In the genomic region with DNA sequence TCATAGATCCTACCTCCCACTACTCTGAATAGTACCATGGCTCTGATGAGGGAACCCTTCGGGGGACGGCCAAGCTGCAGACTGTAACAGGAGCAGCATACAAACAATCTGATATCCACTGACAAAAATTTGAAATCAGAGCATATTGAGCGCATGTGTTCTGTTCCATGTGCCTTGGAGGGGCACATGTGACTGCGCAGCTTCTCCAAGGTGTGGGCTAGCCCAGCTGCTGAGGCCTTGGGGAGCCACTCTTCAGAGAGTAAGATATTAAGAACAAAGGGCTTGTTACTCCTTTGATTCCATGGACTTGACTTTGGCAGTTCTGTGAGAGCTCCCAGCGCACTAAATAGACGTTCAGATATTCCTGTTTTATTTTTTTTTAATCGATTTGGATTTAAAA, we compare ENCODE assay signal across 13 mouse cellular contexts. TPM values are rescaled to one million over a fixed set of nuclear protein-coding genes. Genes with fewer than 3 reads are reported as not detected.
DNase-seq lines count a peak whose midpoint lies in the region; ATAC-seq lines count a peak whose summit lies in the region.
"Had no signal": no experiment of that assay in that cellular context is flagged by ENCODE, and none has a peak within 500 bp of the region (broad histone marks: within the 10 kb centered on the region; RNA-seq: fewer than 3 reads in every experiment).

No protein-coding gene starts in this region.

- DNase-seq in forebrain, embryonic 11.5 days (ENCODE audit: low spot score), result no peak
- no peak for DNase-seq in forebrain, embryonic 10.5 days (ENCODE audit: extremely low spot score, low spot score)
- no peak for DNase-seq in intestine, embryonic 14.5 days (ENCODE audit: low spot score)
- DNase-seq in neural tube, embryonic 10.5 days (ENCODE audit: extremely low spot score, low spot score), result no peak
- no peak for DNase-seq in urinary bladder, postnatal 25 days (ENCODE audit: low spot score)
- no peak for DNase-seq in heart, adult 9 months (ENCODE audit: low spot score in 2 of 2)

- H3K9ac ChIP-seq in forebrain, embryonic 11.5 days (ENCODE audit: low read length), result peak overlapping the region; percentile 27; the same call in 1 of the 2 replicates
- no peak overlapping the region for H3K9ac ChIP-seq in intestine, embryonic 14.5 days (ENCODE audit: low read length)
- no peak overlapping the region for H3K9ac ChIP-seq in intestine, embryonic 16.5 days (ENCODE audit: low read depth, low read length)
- H3K9ac ChIP-seq in neural tube, embryonic 13.5 days, result no peak overlapping the region
- H3K9ac ChIP-seq: heart, embryonic 15.5 days; limb, embryonic 12.5 days; liver, embryonic 13.5 days had no signal

- whole genome bisulfite sequencing in forebrain, embryonic 11.5 days, result 71% methylated on average over 7 of the region's 7 CpGs
- WGBS in forebrain, embryonic 10.5 days, result 72% methylated on average over 7 of the region's 7 CpGs
- WGBS in intestine, embryonic 14.5 days, result 72% methylated on average over 7 of the region's 7 CpGs
- 71% methylated on average over 7 of the region's 7 CpGs for whole genome bisulfite sequencing in intestine, embryonic 16.5 days
- WGBS in neural tube, embryonic 13.5 days, result 74% methylated on average over 7 of the region's 7 CpGs

- no peak for ATAC-seq in forebrain, embryonic 11.5 days (replicated peaks; ENCODE audit: low FRiP score)
- 0 out of 2 replicates have a peak, but pooled peaks have one; percentile 22 for ATAC-seq in intestine, embryonic 14.5 days (replicated peaks; ENCODE audit: low FRiP score, low TSS enrichment, low read depth)
- no peak for ATAC-seq in intestine, embryonic 16.5 days
- 0 out of 2 replicates have a peak, but pooled peaks have one; percentile 38 for ATAC-seq in neural tube, embryonic 13.5 days (ENCODE audit: low read depth)
- ATAC-seq: intestine, postnatal 0 days had no signal

- H3K4me3 ChIP-seq in forebrain, embryonic 11.5 days (ENCODE audit: low read depth, low read length), result no peak overlapping the region
- no peak overlapping the region for H3K4me3 ChIP-seq in forebrain, embryonic 10.5 days
- no peak overlapping the region for H3K4me3 ChIP-seq in intestine, embryonic 14.5 days (ENCODE audit: low read depth, low read length)
- no peak overlapping the region for H3K4me3 ChIP-seq in intestine, embryonic 16.5 days (ENCODE audit: low read length)
- H3K4me3 ChIP-seq in neural tube, embryonic 13.5 days, result no peak overlapping the region

- no peaks in the 10 kb centered on the region for H3K27me3 ChIP-seq in forebrain, embryonic 11.5 days (ENCODE audit: control insufficient read depth, insufficient read depth, low read length)
- H3K27me3 ChIP-seq in forebrain, embryonic 10.5 days (ENCODE audit: poor library complexity, severe bottlenecking), result no peaks in the 10 kb centered on the region
- no peaks in the 10 kb centered on the region for H3K27me3 ChIP-seq in intestine, embryonic 14.5 days (replicated peaks; ENCODE audit: control insufficient read depth, insufficient read depth, low read length)
- H3K27me3 ChIP-seq in intestine, embryonic 16.5 days (replicated peaks; ENCODE audit: control insufficient read depth, insufficient read depth, low read length), result no peaks in the 10 kb centered on the region
- H3K27me3 ChIP-seq in neural tube, embryonic 13.5 days, result no peaks in the 10 kb centered on the region
- H3K27me3 ChIP-seq: heart, embryonic 15.5 days; liver, embryonic 13.5 days had no signal

- H3K4me1 ChIP-seq in forebrain, embryonic 11.5 days (replicated peaks; ENCODE audit: control insufficient read depth, insufficient read depth, low read length), result no peaks in the 10 kb centered on the region; the same call in 1 of the 2 replicates
- H3K4me1 ChIP-seq in forebrain, embryonic 10.5 days, result peaks cover 22% of the 10 kb centered on the region
- H3K4me1 ChIP-seq in intestine, embryonic 14.5 days (replicated peaks; ENCODE audit: control insufficient read depth, insufficient read depth, low read length), result no peaks in the 10 kb centered on the region
- no peaks in the 10 kb centered on the region for H3K4me1 ChIP-seq in intestine, embryonic 16.5 days (ENCODE audit: control insufficient read depth, insufficient read depth, low read length)
- H3K4me1 ChIP-seq in neural tube, embryonic 13.5 days (replicated peaks), result no peaks in the 10 kb centered on the region; the same call in 1 of the 2 replicates
- H3K4me1 ChIP-seq: limb, embryonic 12.5 days; liver, embryonic 13.5 days had no signal

- no peak overlapping the region for H3K4me2 ChIP-seq in forebrain, embryonic 11.5 days (ENCODE audit: low read depth, low read length, severe bottlenecking)
- H3K4me2 ChIP-seq in intestine, embryonic 14.5 days (ENCODE audit: low read length), result no peak overlapping the region
- H3K4me2 ChIP-seq in intestine, embryonic 16.5 days (ENCODE audit: low read depth, low read length), result no peak overlapping the region
- H3K4me2 ChIP-seq in neural tube, embryonic 13.5 days, result no peak overlapping the region

- H3K36me3 ChIP-seq in forebrain, embryonic 11.5 days (ENCODE audit: control insufficient read depth, insufficient read depth, low read length), result no peaks in the 10 kb centered on the region
- H3K36me3 ChIP-seq in forebrain, embryonic 10.5 days (replicated peaks), result no peaks in the 10 kb centered on the region
- no peaks in the 10 kb centered on the region for H3K36me3 ChIP-seq in intestine, embryonic 14.5 days (ENCODE audit: control insufficient read depth, insufficient read depth, low read length)
- H3K36me3 ChIP-seq in intestine, embryonic 16.5 days (ENCODE audit: control insufficient read depth, insufficient read depth, low read length), result no peaks in the 10 kb centered on the region
- H3K36me3 ChIP-seq in neural tube, embryonic 13.5 days, result no peaks in the 10 kb centered on the region
- H3K36me3 ChIP-seq: heart, embryonic 15.5 days; limb, embryonic 12.5 days; liver, embryonic 13.5 days had no signal

- H3K27ac ChIP-seq in forebrain, embryonic 11.5 days (ENCODE audit: low read depth, low read length), result no peak overlapping the region
- H3K27ac ChIP-seq in forebrain, embryonic 10.5 days, result no peak overlapping the region
- no peak overlapping the region for H3K27ac ChIP-seq in intestine, embryonic 14.5 days (ENCODE audit: low read depth)
- H3K27ac ChIP-seq in intestine, embryonic 16.5 days (ENCODE audit: low read length), result no peak overlapping the region
- H3K27ac ChIP-seq in neural tube, embryonic 13.5 days (replicated peaks), result no peak overlapping the region
- H3K27ac ChIP-seq: heart, embryonic 15.5 days; limb, embryonic 12.5 days; liver, embryonic 13.5 days; stomach, postnatal 0 days had no signal

- H3K9me3 ChIP-seq in forebrain, embryonic 11.5 days (ENCODE audit: control insufficient read depth, low read length), result no peaks in the 10 kb centered on the region
- H3K9me3 ChIP-seq in forebrain, embryonic 10.5 days, result no peaks in the 10 kb centered on the region
- H3K9me3 ChIP-seq in intestine, embryonic 14.5 days (ENCODE audit: control insufficient read depth, low read length), result no peaks in the 10 kb centered on the region
- no peaks in the 10 kb centered on the region for H3K9me3 ChIP-seq in intestine, embryonic 16.5 days (ENCODE audit: control insufficient read depth, low read length)
- H3K9me3 ChIP-seq in neural tube, embryonic 13.5 days, result no peaks in the 10 kb centered on the region
- H3K9me3 ChIP-seq: heart, embryonic 15.5 days; limb, embryonic 12.5 days; liver, embryonic 13.5 days had no signal

RNA-seq across cellular contexts. Expression of a gene that starts 41.6 kb away (rescaled TPM):
- 595 and 640 TPM in 2 replicates for polyA plus RNA-seq in forebrain, embryonic 11.5 days (2014; fragmentation: Nextera tagmentation; extraction: Ambion mirVana)
- 140 and 229 TPM in 2 replicates for polyA plus RNA-seq in forebrain, embryonic 10.5 days (2016; fragmentation: Nextera tagmentation; extraction: Ambion mirVana)
- 58.4 and 59.9 TPM in 2 replicates for polyA plus RNA-seq in intestine, embryonic 14.5 days (2014; fragmentation: Nextera tagmentation; extraction: Ambion mirVana)
- 32.8 and 36.5 TPM in 2 replicates for polyA plus RNA-seq in intestine, embryonic 16.5 days (2015; fragmentation: Nextera tagmentation; extraction: Ambion mirVana)
- 2,540 and 2,743 TPM in 2 replicates for polyA plus RNA-seq in neural tube, embryonic 13.5 days (2015; fragmentation: Nextera tagmentation; extraction: Ambion mirVana)

RNA-seq across cellular contexts. Expression of a gene that starts 51.1 kb away (rescaled TPM):
- polyA plus RNA-seq in forebrain, embryonic 11.5 days (2014; fragmentation: Nextera tagmentation; extraction: Ambion mirVana), result 9.2 and 9.4 TPM in 2 replicates
- 5.1 and 5.9 TPM in 2 replicates for polyA plus RNA-seq in forebrain, embryonic 10.5 days (2016; fragmentation: Nextera tagmentation; extraction: Ambion mirVana)
- polyA plus RNA-seq in intestine, embryonic 14.5 days (2014; fragmentation: Nextera tagmentation; extraction: Ambion mirVana), result 27.1 and 27.7 TPM in 2 replicates
- 81.6 and 99.0 TPM in 2 replicates for polyA plus RNA-seq in intestine, embryonic 16.5 days (2015; fragmentation: Nextera tagmentation; extraction: Ambion mirVana)
- polyA plus RNA-seq in neural tube, embryonic 13.5 days (2015; fragmentation: Nextera tagmentation; extraction: Ambion mirVana), result 29.7 and 32.4 TPM in 2 replicates

Comparison
In these comparisons a context has a peak if more than half of its experiments do, and no peak if none do; other contexts are left out.
1. ATAC-seq: peak in intestine, embryonic 14.5 days (single experiment) and neural tube, embryonic 13.5 days (single experiment); none in forebrain, embryonic 11.5 days (single experiment) and intestine, embryonic 16.5 days (single experiment).